Mouse (Mus musculus): ENCODE data around the gene Dmxl2. TPM values are rescaled to one million over a fixed set of nuclear protein-coding genes. Genes with fewer than 3 reads are reported as not detected.

Gene Dmxl2
- 6.1 and 6.9 TPM in 2 replicates for total RNA-seq (2012; rRNA removed)
- polyA plus RNA-seq (2012; ENCODE audit: insufficient read depth in 1 of 2, insufficient read length in 2 of 2, low read depth in 1 of 2, low replicate concordance in 2 of 2, missing spikeins in 1 of 2) = 100 to 1,000 TPM in 1 of 2 experiments, 1 to 10 TPM in 1; 9.1 to 238 TPM

- Histone ChIP-seq H3K79me2 (ENCODE audit: control insufficient read depth, insufficient read depth, low read length, poor library complexity) (peaks cover 3% of the 10 kb centered on the region), H3K36me3 (ENCODE audit: control insufficient read depth in 1 of 2, insufficient read depth in 2 of 2, low read length in 2 of 2) (peaks cover 0 to 7% of the 10 kb centered on the region in 2 experiments; a peak in 1 of 4 replicates), H3K27ac (ENCODE audit: control insufficient read depth, low read depth, low read length) (peak within 1 kb of the TSS; percentile 11; the same call in 1 of the 2 replicates), H3K27me3 (ENCODE audit: control insufficient read depth in 1 of 2, insufficient read depth in 2 of 2, low read length in 2 of 2) (no peaks in the 10 kb centered on the region; a peak in 1 of 4 replicates), H3K9ac (ENCODE audit: control insufficient read depth, low read depth, low read length, poor library complexity, severe bottlenecking) (peak within 1 kb of the TSS; percentile 80), H3K9me3 (replicated peaks; ENCODE audit: insufficient read depth, low read length) (no peaks in the 10 kb centered on the region), H3K4me3 (ENCODE audit: control insufficient read depth in 1 of 2, insufficient read depth in 1 of 2, low read depth in 2 of 2, low read length in 2 of 2) (peak within 1 kb of the TSS; percentile 84 to 95), H3K4me1 (ENCODE audit: control insufficient read depth in 1 of 2, insufficient read depth in 2 of 2, low read length in 2 of 2) (peaks cover 4 to 6% of the 10 kb centered on the region in 2 experiments; a peak in 2 of 4 replicates)
- TF ChIP-seq JUND (IDR thresholded peaks at IDR 0.05; ENCODE audit: low read depth, low read length) (no peak), BHLHE40 (IDR thresholded peaks at IDR 0.05; ENCODE audit: borderline replicate concordance, low read depth, low read length) (no peak), SIN3A (IDR thresholded peaks at IDR 0.05; ENCODE audit: low read length) (0 out of 2 replicates have a peak, but pooled peaks have one; percentile 7), EP300 (IDR thresholded peaks at IDR 0.05; ENCODE audit: low read depth in 1 of 2, low read length in 2 of 2) (no peak), POLR2A (IDR thresholded peaks at IDR 0.05; ENCODE audit: control insufficient read depth in 1 of 2, insufficient read depth in 1 of 2, low read depth in 1 of 2, low read length in 2 of 2, poor library complexity in 1 of 2) (peak; percentile 46 to 80; a peak in 2 of 4 replicates), GABPA (IDR thresholded peaks at IDR 0.05; ENCODE audit: low read depth, low read length) (no peak), MXI1 (IDR thresholded peaks at IDR 0.05; ENCODE audit: low read depth, low read length) (0 out of 2 replicates have a peak, but pooled peaks have one; percentile 25), TAL1 (IDR thresholded peaks at IDR 0.05; ENCODE audit: low read length) (no peak), CHD2 (IDR thresholded peaks at IDR 0.05; ENCODE audit: low read length) (no peak), TBP (IDR thresholded peaks at IDR 0.05; ENCODE audit: low read depth, low read length) (no peak), MAX (IDR thresholded peaks at IDR 0.05; ENCODE audit: low read length) (peak; percentile 17), MAZ (IDR thresholded peaks at IDR 0.05; ENCODE audit: low read depth, low read length) (no peak), ELF1 (IDR thresholded peaks at IDR 0.05; ENCODE audit: low read depth, low read length) (no peak), USF1 (IDR thresholded peaks at IDR 0.05; ENCODE audit: low read depth, low read length) (no peak), MAFK (IDR thresholded peaks at IDR 0.05; ENCODE audit: borderline replicate concordance, low read depth, low read length) (no peak), NELFE (IDR thresholded peaks at IDR 0.05; ENCODE audit: low read depth, low read length) (peak; percentile 44), USF2 (IDR thresholded peaks at IDR 0.05; ENCODE audit: borderline replicate concordance in 1 of 2, insufficient read depth in 1 of 2, low read depth in 1 of 2, low read length in 2 of 2) (no peak), NRF1 (IDR thresholded peaks at IDR 0.05; ENCODE audit: insufficient read depth, low read depth, low read length, poor library complexity, severe bottlenecking) (peak; percentile 78)
- DNase-seq (ENCODE audit: low read depth, low spot score) = peak; percentile 90
Observed at GRCm38 (mm10) chr9:54501453-54502110, at the start of gene Dmxl2. Dmxl2 (minus strand) TSS chr9:54501626.

DNA sequence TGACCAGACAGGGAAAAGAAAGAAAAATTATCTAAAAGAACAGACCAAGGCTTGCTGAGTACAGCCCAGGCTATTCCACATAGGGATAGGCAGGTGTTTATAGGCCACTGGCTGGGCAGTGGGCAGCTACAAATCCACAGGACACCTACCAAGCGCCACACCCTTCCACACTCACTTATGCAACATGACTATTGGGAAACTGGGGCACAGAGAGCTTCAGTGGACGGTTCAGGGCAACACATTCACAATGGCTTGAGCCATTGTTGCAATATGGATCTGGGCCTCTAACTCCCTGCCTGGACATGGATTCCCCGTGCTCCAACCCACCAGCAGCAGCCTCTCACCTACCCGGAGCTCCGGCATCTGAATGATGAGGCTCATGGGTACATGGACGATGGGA is 48.0 kb upstream of the Dmxl2 start:
- Histone ChIP-seq H3K4me1 (ENCODE audit: control insufficient read depth in 1 of 2, insufficient read depth in 2 of 2, low read length in 2 of 2) (peaks cover 2 to 3% of the 10 kb centered on the region in 2 experiments; a peak in 2 of 4 replicates), H3K27me3 (ENCODE audit: control insufficient read depth in 1 of 2, insufficient read depth in 2 of 2, low read length in 2 of 2) (no peaks in the 10 kb centered on the region), H3K4me3 (ENCODE audit: control insufficient read depth in 1 of 2, insufficient read depth in 1 of 2, low read depth in 2 of 2, low read length in 2 of 2) (no peak overlapping the region), H3K36me3 (ENCODE audit: control insufficient read depth in 1 of 2, insufficient read depth in 2 of 2, low read length in 2 of 2) (peaks cover 0 to 3% of the 10 kb centered on the region in 2 experiments; a peak in 1 of 4 replicates), H3K9ac (ENCODE audit: control insufficient read depth, low read depth, low read length, poor library complexity, severe bottlenecking) (no peak overlapping the region), H3K9me3 (replicated peaks; ENCODE audit: insufficient read depth, low read length) (no peaks in the 10 kb centered on the region), H3K79me2 (ENCODE audit: control insufficient read depth, insufficient read depth, low read length, poor library complexity) (no peaks in the 10 kb centered on the region), H3K27ac (ENCODE audit: control insufficient read depth, low read depth, low read length) (no peak overlapping the region)
- TF ChIP-seq MYB (IDR thresholded peaks at IDR 0.05; ENCODE audit: low read depth, low read length) (no peak), CTCF (IDR thresholded peaks at IDR 0.05 in 2 of 3, conservative IDR thresholded peaks at IDR 0.05 in 1 of 3; ENCODE audit: control insufficient read depth in 1 of 3, insufficient read depth in 1 of 3, low read depth in 2 of 3, low read length in 3 of 3, poor library complexity in 1 of 3, severe bottlenecking in 1 of 3) (no peak), HCFC1 (IDR thresholded peaks at IDR 0.05; ENCODE audit: low read depth, low read length) (no peak), TAL1 (IDR thresholded peaks at IDR 0.05; ENCODE audit: low read length) (no peak), MAX (IDR thresholded peaks at IDR 0.05; ENCODE audit: low read length) (no peak), ZNF384 (IDR thresholded peaks at IDR 0.05; ENCODE audit: low read depth, low read length) (no peak), SMC3 (IDR thresholded peaks at IDR 0.05; ENCODE audit: low read depth, low read length) (no peak), SIN3A (IDR thresholded peaks at IDR 0.05; ENCODE audit: low read length) (no peak), USF1 (IDR thresholded peaks at IDR 0.05; ENCODE audit: low read depth, low read length) (no peak), TBP (IDR thresholded peaks at IDR 0.05; ENCODE audit: low read depth, low read length) (no peak), MAZ (IDR thresholded peaks at IDR 0.05; ENCODE audit: low read depth, low read length) (no peak), NELFE (IDR thresholded peaks at IDR 0.05; ENCODE audit: low read depth, low read length) (no peak), MXI1 (IDR thresholded peaks at IDR 0.05; ENCODE audit: low read depth, low read length) (no peak), GATA1 (IDR thresholded peaks at IDR 0.05; ENCODE audit: low read depth, low read length) (no peak), ZC3H11A (IDR thresholded peaks at IDR 0.05; ENCODE audit: low read depth, low read length) (no peak), EP300 (IDR thresholded peaks at IDR 0.05; ENCODE audit: low read depth in 1 of 2, low read length in 2 of 2) (no peak), RAD21 (IDR thresholded peaks at IDR 0.05; ENCODE audit: low read depth, low read length) (no peak), BHLHE40 (IDR thresholded peaks at IDR 0.05; ENCODE audit: borderline replicate concordance, low read depth, low read length) (no peak), MAFK (IDR thresholded peaks at IDR 0.05; ENCODE audit: borderline replicate concordance, low read depth, low read length) (no peak)
- no peak for DNase-seq (ENCODE audit: low read depth, low spot score)

All from MEL (cell line).